Mouse (Mus musculus) frontal cortex, postnatal 14 days (tissue): ENCODE data around the gene Srebf2.

Source experiments
- DNase-seq, 2 experiments: peaks; one replicate each; pipeline ENCODE4 v3.0.0; 2022; ENCODE audit warnings: low spot score in 2 of 2

The Srebf2 gene

DNA sequence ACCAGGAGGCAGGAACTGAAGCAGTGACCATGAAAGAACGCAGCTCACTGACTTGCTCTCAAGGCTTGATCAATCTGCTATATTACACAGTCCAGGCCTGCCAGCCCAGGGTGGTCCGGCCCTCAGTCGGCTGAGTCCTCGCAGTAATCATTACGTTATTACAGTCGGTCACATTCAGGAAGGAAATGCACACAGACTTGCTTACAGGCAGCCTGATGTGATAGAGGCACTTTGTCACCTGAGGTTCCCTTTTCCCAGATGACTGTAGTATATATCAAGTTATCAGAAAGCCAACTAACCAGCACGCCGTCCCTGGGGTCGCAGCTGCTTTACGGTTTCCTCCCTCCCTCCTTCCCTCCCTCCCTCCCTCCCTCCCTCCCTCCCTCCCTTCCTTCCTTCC, 9.9 kb downstream of the Srebf2 start:
- DNase-seq: no peak

- no peak for DNase-seq
Measured at GRCm38 (mm10) chr15:82158243-82159035, 11.5 kb downstream of the Srebf2 start.

- no peak for DNase-seq
Measured at GRCm38 (mm10) chr15:82159471-82159870, 12.5 kb downstream of the Srebf2 start.

- DNase-seq: no peak
Measured at GRCm38 (mm10) chr15:82160731-82161640, 14.0 kb downstream of the Srebf2 start.

DNA sequence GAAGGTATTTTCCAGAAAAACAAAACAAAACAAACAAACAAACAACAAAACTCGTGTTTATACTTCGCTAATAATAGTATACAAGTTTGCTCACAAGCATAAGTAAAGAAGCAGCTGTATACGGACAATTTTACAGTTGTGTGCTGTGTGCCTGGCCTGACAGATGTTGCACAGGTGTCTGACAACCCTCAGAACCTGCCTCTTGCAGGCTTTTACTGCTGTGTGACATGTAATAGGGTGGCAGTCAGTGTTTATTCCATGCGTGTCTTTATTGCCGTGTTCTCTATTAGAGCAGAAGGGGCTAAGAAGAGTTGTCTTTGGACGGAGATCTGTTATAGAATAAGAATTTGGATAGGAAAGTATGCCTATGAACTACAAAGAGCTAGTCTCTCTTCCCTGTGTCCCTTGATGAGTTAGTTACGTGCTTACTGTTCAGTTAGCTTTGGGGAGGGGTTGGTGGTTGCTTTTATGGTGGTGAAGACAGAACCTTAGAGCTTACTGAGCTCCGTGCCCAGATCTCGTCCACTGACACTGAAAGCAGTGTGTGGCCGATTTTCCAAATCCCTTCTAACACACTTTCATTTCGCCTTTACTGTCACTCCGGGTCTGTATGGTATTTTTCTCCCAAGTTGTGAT, 15.1 kb downstream of the Srebf2 start:
- no peak for DNase-seq

DNA sequence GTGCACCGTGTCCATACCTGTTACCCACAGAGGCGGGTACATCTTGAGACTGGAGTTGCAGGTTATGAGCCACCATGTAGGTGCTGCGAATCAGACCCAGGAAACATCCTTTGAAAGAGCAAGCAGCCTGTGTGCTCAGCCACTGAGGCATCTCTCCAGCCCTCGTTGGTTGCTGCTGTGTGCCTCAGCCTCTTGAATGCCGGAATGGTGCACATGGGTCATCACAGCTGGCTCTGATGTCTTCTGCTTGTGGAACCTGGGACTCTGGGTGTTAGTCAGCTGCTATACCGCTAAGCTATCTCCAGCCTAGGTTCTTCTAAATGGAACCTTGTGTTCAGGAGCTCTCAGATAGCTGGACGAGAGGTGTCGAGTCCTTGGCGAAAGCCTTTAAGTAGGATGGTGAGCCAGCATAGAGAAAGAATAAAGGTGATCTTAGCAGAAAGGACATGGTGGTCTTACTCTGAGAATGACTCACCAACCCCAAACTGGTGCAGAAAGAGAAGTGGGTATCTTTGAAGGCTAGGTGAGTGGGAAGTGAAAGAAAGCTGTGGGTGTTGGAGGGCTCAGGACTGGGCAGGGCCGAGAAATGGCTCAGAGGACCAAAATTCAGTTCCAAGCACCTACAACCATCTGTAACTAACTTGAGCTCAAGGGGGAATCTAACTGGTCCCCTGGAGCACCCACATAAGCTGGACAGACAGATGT, 16.5 kb downstream of the Srebf2 start:
- DNase-seq: no peak

DNA sequence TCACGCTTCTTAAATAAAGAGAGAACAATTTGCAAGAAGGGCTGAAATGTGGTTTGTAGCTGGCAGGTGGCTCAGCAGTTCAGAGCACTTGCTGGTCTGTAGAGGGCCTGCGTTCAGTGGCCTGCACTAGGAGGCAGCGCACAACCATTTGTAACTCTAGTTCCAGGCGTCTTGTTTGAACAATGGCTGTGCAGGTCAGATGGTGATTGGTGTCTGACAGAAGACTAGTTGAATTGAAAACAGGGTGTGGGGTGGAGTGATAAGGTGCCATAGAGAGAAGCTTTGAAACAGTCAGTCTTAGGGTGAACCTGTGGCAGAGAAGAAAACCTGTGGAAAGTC, 17.0 kb downstream of the Srebf2 start:
- no peak for DNase-seq

- DNase-seq: no peak
Measured at GRCm38 (mm10) chr15:82164496-82164895, 17.5 kb downstream of the Srebf2 start.

DNA sequence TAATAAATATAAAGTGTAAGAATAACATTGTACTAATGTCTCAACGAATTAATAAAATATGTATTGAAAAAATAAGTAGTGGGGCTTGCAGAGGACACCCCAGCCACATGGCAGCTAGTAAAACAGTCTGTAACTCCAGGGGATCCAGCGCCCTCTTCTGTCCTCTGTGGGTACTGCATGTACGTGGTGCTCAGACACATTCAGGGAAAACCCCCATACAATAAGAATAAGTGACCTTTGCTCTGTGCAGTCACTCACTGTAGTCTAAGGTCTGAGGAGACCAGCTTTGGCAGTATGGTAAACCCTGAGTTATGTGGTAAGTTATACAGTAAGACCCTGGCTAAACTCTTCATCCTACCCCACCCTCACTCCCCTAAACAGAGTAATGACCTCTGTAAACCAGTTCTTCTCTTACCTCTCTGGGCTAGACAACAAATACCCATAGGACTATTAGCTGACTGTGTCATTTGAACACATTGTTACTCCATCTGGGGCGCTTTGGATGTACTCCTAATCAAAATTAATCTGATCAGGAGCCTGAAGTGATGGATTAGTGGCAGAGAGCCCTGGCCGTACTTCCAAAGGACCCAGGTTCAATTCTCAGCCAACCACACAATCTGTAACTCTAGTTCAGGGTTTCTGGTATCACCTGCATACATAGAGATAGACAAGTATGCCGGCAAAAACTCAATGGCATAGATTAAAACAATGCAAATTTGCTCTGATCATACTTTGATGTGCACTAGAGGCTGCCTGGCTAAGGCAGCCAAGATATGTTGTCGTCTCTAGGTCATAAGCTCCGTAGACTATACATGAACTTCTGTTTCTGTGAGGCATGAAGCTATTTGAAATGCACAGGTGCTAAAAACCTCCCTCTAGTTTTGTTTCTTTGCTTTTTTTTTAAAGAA, 18.6 kb downstream of the Srebf2 start:
- DNase-seq: peak; percentile 54 to 74

DNA sequence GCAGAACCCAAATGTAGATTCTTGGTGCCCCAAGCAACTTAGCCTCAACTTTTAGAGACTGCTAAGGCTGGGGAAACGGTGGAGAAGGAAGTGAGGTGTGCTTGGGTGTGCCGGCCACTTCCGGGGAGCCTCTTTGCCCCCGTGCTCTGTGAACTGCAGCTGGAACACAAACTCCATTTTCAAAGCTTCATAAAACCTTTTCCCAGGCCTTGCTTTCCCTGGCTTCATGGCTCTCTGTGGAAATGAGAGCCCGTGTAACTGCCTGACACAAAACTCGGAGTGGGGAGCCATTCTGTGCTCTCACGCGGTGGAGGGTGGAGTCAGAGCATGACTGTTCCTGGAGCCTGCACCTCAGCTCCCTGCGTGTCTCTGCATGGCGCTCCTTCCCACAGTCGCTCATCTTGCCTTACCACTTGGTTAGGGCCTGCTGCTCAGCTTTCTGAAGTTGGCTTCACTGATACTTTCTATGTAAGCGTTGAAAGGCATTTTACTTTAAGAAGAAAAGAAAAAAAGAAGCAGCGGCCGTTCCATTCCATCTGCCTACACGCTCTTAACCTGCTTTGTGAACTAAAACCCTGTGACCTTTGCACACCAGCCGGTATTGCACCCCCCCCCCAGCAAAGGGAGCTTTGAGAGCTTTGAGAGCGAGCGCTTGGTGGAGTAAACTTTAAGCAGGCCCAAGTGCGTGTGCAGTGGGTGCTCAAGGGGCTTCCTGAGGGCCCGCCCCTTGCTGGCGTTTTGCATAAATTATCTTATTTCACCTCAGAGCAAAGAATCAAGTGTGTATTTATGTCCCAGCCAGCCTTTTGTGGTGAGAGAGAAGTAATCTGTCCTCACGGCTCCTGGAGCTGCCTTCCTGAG, 19.5 kb downstream of the Srebf2 start:
- DNase-seq: no peak

DNA sequence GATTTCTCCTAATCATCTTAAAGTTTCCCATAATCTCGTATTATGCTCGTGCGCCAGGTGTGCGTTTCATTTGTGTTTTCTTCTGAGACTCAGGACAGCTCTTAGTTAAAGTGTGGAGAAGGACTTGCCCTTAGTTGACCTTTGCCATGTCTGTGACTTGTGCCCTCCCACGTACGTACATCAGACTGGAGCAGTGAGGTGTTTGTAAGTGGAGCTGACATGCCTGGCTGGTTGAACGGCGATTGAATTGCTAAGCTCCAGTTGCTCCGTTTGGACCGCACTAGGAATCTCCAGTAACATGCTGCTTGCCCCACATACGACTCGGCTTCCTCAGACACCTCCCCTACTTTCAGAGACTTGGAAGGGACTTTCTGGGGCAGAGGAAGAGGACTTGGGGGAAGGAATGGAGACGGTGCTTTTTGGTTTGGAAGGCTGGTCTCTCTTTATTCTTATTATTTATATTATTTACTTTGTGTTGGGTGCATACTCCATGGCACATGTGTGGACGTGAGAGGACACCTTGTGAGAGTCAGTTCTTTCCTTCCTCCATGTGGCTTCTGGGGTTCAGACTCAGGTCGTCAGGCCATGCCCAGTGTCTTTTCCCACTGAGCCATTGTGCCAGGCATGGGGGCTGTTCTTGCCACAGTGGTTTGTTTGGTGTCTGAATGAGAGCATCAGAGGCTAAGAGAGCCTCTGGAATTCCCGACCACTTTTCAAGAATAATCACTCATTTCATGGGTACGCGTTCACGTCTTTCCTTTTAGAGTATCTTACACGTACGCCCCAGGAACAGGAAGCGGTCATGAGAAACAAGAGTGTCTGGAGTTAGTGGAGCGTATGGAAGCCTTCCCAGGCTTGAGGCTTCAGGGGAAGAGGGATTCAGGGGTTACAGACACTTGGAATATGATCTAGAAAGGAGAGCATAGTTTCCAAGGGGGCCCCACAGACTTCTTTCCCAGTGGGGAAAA, 20.5 kb downstream of the Srebf2 start:
- no peak for DNase-seq

DNA sequence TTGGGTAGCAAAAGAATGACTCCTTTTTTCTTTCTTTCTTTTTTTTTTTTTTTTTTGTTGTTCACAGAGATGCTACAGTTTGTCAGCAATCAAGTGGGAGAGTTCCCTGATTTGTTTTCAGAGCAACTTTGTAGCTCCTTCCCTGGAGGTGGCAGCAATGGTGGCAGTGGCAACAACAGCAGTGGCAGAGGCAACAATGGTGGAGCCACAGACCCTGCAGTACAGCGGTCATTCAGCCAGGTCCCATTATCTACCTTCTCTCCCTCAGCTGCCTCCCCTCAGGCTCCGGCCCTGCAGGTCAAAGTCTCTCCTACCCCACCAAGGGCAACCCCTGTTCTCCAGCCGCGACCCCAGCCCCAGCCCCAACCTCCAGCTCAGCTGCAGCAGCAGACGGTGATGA, 22.7 kb downstream of the Srebf2 start:
- no peak for DNase-seq

DNA sequence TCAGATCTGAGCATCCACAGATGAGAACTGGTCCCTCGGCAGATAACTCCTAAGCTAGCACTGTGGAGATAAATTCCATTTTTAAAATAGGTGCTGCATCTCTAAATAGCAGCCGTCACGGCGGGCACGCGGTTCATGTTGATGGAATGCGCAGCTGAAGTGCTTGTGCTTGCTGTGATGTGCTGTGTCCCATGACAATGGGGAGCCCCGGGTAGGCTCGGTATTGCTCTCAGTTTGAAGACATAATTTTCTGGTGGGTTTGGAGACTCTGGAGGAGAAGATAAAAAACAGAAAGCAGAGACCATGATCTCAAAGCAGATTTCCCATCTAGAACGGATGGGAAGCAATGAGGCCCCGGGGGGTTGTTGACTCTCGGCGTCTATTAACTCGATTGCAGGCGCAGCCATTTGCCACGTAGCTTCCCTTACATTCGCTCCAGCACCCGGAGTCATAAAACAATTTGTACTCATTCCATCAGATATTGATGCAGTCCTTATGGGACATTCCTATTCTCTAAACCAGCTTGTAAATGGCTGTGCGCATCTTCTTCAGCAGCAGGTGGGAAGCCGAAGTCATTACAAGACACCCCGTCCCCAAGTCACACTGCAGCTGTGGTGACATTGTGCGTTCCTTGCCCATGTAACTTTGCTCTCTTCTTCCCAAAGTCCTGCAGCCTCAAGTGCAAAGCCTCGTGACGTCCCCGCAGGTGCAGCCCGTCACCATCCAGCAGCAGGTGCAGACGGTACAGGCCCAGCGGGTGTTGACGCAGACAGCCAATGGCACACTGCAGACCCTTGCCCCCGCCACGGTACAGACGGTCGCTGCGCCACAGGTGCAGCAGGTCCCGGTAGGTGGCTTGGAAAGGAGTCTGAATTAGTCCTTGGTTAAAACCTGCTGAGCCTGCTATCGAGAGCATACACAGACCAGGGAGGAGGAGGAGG, 23.7 kb downstream of the Srebf2 start:
- DNase-seq: no peak

- DNase-seq: no peak
Measured at GRCm38 (mm10) chr15:82172648-82173047, 25.7 kb downstream of the Srebf2 start.

GRCm38 (mm10) chr15:82175091-82175490, 28.1 kb downstream of the Srebf2 start:
- no peak for DNase-seq

DNA sequence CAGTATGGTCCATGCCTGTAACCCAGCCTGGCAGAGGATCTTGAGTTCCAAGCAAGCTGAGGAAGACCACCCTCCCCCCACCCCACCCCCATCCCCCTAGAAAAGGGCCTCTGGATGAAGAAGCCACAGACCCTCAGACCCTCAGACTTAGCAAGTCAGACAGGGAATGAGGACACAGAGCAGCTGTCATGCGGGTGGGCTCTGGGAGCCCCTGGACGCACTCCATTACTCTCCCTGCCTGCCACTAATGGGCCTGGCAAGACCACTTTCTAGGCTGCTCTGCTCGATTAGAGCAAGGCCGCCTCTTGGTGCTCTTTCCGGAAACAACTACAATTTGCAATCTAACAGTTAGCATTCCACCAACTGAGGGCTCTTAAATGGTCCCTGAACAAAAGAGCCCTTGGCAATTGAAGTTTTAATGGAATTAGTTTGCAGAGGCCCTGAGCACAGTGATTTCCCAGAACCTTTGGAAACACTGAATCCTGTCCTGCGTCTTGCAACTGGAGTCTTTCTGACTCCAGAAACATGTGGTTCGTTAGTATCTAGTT, 30.8 kb downstream of the Srebf2 start:
- no peak for DNase-seq

- DNase-seq: no peak
Measured at GRCm38 (mm10) chr15:82181131-82181530, 34.1 kb downstream of the Srebf2 start.
